Mouse (Mus musculus) midbrain, postnatal 0 days (tissue): ENCODE data around the gene Spp2. TPM values are rescaled to one million over a fixed set of nuclear protein-coding genes. Genes with fewer than 3 reads are reported as not detected.

Experiments
- ATAC-seq: fragments of 200-750 bp; cut with Nextera tagmentation; 2 replicates; pipeline ENCODE4 v1.8.0; 2017; ENCODE audit warnings: moderate number of reproducible peaks, mild to moderate bottlenecking, moderate TSS enrichment, moderate library complexity; ENCODE audit not compliant: low FRiP score
- DNase-seq: peaks from one replicate; pipeline ENCODE4 v3.0.0-alpha.2; 2015; ENCODE audit warnings: low spot score
- H3K27ac ChIP-seq: fragments of 300-500 bp; sonication (generic); 2 replicates; pipeline ENCODE4 v1.5.1; 2014; ENCODE audit warnings: low read depth, mild to moderate bottlenecking, low read length, mixed read lengths
- H3K27me3 ChIP-seq: fragments of 300-500 bp; sonication (generic); 2 replicates; pipeline ENCODE4 v1.6.1; 2014; ENCODE audit warnings: low read length, control low read depth, mixed read lengths; ENCODE audit not compliant: insufficient read depth
- H3K36me3 ChIP-seq: fragments of 300-500 bp; sonication (generic); 2 replicates; pipeline ENCODE4 v1.6.1; 2014; ENCODE audit warnings: low read length, control low read depth, mixed read lengths; ENCODE audit not compliant: insufficient read depth
- H3K4me1 ChIP-seq: fragments of 300-500 bp; sonication (generic); 2 replicates; pipeline ENCODE4 v1.6.1; 2014; ENCODE audit warnings: mild to moderate bottlenecking, control low read depth, antibody characterized with exemption, low read length, mixed read lengths; ENCODE audit not compliant: insufficient read depth
- H3K4me2 ChIP-seq: fragments of 300-500 bp; sonication (generic); 2 replicates; pipeline ENCODE4 v1.6.1; 2014; ENCODE audit warnings: low read depth, mild to moderate bottlenecking, low read length, mixed read lengths; ENCODE audit not compliant: poor library complexity, severe bottlenecking
- H3K4me3 ChIP-seq: fragments of 300-500 bp; sonication (generic); 2 replicates; pipeline ENCODE4 v1.5.1; 2014; ENCODE audit warnings: low read depth, mild to moderate bottlenecking, low read length, moderate library complexity
- H3K9ac ChIP-seq: fragments of 300-500 bp; sonication (generic); replicated peaks from 2 replicates; pipeline ENCODE4 v1.6.1; 2014; ENCODE audit warnings: mild to moderate bottlenecking, low read length, moderate library complexity, mixed read lengths; ENCODE audit not compliant: poor library complexity, severe bottlenecking
- H3K9me3 ChIP-seq: fragments of 300-500 bp; sonication (generic); 2 replicates; pipeline ENCODE4 v1.6.1; 2016; ENCODE audit warnings: low read length, control low read depth
- CTCF ChIP-seq: IDR thresholded peaks from 2 replicates; pipeline ENCODE4 v1.5.1; 2016; ENCODE audit warnings: antibody characterized with exemption, mild to moderate bottlenecking
- WGBS: fragments of 180-500 bp; shearing (Covaris S2); extraction: QIAGEN DNeasy Blood & Tissue Kit; methylation state at CpG from one replicate; pipeline ENCODE4 v1.1.7; 2014; 5-methylcytosine and 5-hydroxymethylcytosine counted together
- polyA plus RNA-seq: library from polyadenylated mRNA; unstranded; fragments of >200 nt; fragmentation: Nextera tagmentation; extraction: Ambion mirVana; gene quantifications from 2 replicates; pipeline ENCODE4 v1.2.1, GENCODE M21; 2015
- total RNA-seq: library from RNA; depleted of rRNA; stranded (reverse); fragments of >200 nt; gene quantifications from 2 replicates; pipeline ENCODE4 v1.2.3, GENCODE M21; 2014; rRNA removed

Gene Spp2
- total and polyA plus RNA-seq, 2 experiments from 2014 or later, result 2.4 to 2.8 TPM

DNA sequence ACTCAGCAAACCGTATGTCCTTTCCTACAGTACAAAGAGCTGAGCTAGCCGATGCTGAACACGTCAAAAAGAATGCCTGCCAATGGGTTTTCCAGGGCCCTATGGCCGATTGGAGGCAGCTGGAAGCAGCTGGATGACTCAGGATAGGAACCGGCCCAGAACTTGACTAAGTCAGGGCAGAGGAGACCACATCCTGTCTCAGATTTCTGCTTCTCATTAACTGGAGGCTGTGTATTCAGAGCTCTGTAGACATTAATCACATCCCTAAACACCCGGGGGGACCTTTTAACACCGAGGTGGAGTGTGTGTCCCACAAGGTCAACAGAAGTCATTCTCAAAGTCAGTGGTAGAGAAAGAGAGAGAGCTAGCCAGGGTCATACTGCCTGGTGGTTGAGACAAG is 67.8 kb downstream of the Spp2 start:
- ATAC-seq (no peak), DNase-seq (no peak)
- H3K4me3 ChIP-seq, result no peak overlapping the region
- H3K36me3 ChIP-seq, result no peaks in the 10 kb centered on the region
- no peak overlapping the region for H3K9ac ChIP-seq
- WGBS, result 79% methylated on average over 7 of the region's 7 CpGs
- H3K9me3 ChIP-seq, result no peaks in the 10 kb centered on the region
- peaks cover 6% of the 10 kb centered on the region; the same call in 1 of the 2 replicates for H3K4me1 ChIP-seq
- no peak overlapping the region for H3K4me2 ChIP-seq
- H3K27me3 ChIP-seq, result no peaks in the 10 kb centered on the region
- no peak for TF ChIP-seq CTCF
- no peak overlapping the region for H3K27ac ChIP-seq

DNA sequence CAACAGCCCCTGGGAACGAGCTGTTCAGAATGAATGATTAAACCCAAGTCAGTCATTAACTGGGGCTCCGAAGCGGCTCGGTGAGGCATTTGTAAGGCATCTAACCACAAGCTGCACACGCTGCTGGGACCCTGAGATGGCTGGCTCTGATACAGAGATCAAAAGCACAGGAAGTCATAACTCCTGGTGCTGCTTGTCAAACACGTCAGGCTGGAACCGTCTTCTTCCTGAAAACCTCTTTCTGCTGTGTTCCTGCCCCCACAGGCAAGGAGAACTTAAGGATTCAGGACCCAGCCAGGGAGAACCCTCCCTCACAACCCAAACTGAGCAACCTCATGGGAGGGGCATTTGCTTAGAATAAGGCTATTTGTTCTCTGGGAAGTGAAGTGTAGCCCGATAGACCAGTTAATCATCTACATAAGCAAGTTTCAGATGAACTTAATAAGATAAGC is 68.8 kb downstream of the Spp2 start:
- no peak overlapping the region for H3K9ac ChIP-seq
- DNase-seq (no peak), ATAC-seq (no peak)
- no peak overlapping the region for H3K4me3 ChIP-seq
- no peak overlapping the region for H3K4me2 ChIP-seq
- WGBS, result 39% methylated on average over 8 of the region's 8 CpGs
- no peaks in the 10 kb centered on the region for H3K27me3 ChIP-seq
- no peaks in the 10 kb centered on the region for H3K36me3 ChIP-seq
- H3K27ac ChIP-seq, result no peak overlapping the region
- H3K9me3 ChIP-seq, result no peaks in the 10 kb centered on the region
- H3K4me1 ChIP-seq, result peaks cover 6% of the 10 kb centered on the region; the same call in 1 of the 2 replicates
- no peak for TF ChIP-seq CTCF

Other genes with a start within 250 kb of the Spp2 start
- gene Ugt1a5, start 240.9 kb upstream of the Spp2 start, total RNA-seq, result not detected in 2 replicates
- not detected in 2 replicates for gene Ugt1a5, start 240.9 kb upstream of the Spp2 start, polyA plus RNA-seq
- gene Ugt1a2, start 206.4 kb upstream of the Spp2 start, total RNA-seq, result not detected in 2 replicates
- gene Ugt1a2, start 206.4 kb upstream of the Spp2 start, polyA plus RNA-seq, result not detected in 2 replicates
- 5.5 and 6.9 TPM in 2 replicates for gene Dnajb3, start 201.2 kb upstream of the Spp2 start, total RNA-seq
- gene Dnajb3, start 201.2 kb upstream of the Spp2 start, polyA plus RNA-seq, result 11.8 and 12.5 TPM in 2 replicates
- gene Ugt1a1, start 195.0 kb upstream of the Spp2 start, total RNA-seq, result not detected in 2 replicates
- gene Ugt1a1, start 195.0 kb upstream of the Spp2 start, polyA plus RNA-seq, result not detected in 2 replicates
- gene Mroh2a, start 180.0 kb upstream of the Spp2 start, total RNA-seq, result not detected in 2 replicates
- 0.56 and 1.2 TPM in 2 replicates for gene Mroh2a, start 180.0 kb upstream of the Spp2 start, polyA plus RNA-seq
- gene Hjurp, start 129.3 kb upstream of the Spp2 start, total RNA-seq, result 88.0 and 96.8 TPM in 2 replicates
- 42.3 and 45.9 TPM in 2 replicates for gene Hjurp, start 129.3 kb upstream of the Spp2 start, polyA plus RNA-seq
- 1.2 TPM in 2 replicates for gene Trpm8, start 129.3 kb upstream of the Spp2 start, total RNA-seq
- gene Trpm8, start 129.3 kb upstream of the Spp2 start, polyA plus RNA-seq, result 0.21 and 0.29 TPM in 2 replicates
- not detected in 2 replicates for gene Glrp1, start 103.1 kb downstream of the Spp2 start, total RNA-seq
- gene Glrp1, start 103.1 kb downstream of the Spp2 start, polyA plus RNA-seq, result 0.07 TPM in 1 of 2 replicates, not detected in the other